Mouse (Mus musculus): ENCODE data around the gene St7.

St7 gene

DNA sequence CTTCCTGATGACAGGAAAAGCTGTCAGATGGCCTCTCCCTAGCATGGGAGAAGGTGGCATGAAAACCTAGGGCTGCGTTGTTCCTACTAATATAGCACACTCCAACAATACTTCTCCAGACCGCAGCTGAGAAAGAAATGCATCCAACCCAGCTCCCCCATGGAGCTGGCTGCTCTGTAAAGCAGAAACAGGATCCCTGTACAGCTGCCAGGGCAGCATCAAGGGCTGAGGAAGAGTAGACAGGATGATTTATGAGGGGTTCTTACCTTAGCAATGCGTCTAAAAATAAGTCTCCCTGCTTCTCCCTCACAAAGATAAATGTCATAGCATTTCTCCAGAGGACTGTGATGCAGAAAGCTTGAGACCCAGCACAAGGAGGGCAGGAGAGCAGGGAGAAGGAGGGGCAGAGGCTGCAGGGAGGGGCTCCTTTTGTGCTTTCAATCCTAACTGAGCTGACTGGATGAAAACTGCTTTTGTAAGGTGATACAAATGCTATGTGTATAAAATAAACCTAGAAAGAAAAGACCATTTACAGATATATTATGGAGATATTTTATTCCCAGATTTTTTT is 124.2 kb downstream of the St7 start:
- no peak for DNase-seq (ENCODE audit: low spot score in 2 of 2)

DNA sequence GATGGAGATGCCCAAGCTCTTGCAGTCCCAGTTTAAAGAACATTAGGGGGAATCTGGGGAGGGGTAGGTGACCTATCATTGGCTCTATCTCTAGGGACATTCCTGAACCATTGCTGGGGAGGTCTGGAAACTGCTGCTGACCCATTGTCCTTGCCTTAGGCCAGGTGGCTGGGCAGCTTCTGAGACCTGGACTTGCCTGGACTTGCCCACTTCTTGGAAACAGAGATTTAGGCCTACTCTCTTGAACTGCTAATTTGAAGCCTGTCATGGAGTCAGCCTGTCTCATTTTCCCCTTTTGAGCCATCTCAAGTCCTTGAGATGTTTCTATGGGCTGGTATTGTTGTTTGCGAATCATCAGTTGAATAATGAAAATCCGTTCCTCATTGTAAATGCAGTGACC is 130.9 kb downstream of the St7 start:
- no peak for DNase-seq (ENCODE audit: low spot score in 2 of 2)

DNA sequence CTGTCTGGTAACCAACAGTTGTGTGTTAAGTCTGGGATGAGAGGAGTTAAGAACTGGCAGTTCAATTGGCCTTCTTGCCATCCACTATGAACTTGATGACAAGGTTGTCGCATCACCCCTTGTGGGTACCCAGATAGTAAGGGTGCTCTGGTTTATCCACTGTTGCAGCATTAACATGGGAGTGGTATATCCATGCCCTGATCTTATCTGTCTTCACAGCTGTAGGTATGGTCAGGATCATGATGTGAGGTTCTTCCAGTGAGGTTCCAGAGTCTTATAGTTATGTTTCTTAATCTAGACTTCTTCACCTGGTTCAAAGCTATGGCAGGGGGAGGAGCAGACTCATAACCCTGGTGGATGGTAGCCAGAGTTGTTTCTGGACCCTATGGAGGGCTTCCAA is 132.0 kb downstream of the St7 start:
- no peak for DNase-seq (ENCODE audit: low spot score in 2 of 2)

DNA sequence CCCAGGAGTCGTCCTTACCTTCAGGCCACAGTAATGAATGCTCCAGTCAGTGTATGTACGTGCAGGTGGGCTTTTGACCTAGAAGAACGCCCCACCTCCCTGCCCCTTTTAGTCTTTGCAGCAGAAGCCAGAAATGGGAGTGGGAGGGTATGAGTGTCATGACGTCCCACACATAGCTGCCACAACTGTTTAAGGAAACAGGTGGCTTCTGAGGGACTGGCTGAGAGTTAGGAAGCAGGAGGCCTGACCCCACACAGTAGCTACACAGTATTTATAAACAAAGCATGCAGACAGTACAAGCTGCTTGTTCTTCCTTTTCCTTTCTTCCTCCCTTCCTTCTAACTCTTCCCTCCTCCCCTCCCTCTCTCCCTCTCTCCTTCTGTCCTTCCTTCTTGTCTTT is 135.6 kb downstream of the St7 start:
- no peak for DNase-seq (ENCODE audit: low spot score in 2 of 2)

DNA sequence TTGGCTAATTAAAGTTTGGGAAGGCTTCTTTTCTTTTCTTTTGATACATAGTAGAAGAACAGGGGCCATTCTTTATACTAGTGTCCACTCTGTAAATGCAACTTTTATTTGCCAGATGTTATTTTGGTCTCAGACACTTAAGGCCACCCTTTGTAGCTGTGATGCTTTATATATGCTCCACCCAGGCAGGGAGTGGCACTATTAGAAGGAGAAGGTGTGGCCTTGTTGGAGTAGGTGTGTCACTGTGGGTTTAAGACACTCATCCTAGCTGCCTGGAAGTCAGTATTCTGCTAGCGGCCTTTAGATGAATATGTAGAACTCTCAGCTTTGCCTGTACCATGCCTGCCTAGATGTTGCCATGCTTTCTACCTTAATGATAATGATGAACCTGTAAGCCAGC is 137.2 kb downstream of the St7 start:
- no peak for DNase-seq (ENCODE audit: low spot score in 2 of 2)

DNA sequence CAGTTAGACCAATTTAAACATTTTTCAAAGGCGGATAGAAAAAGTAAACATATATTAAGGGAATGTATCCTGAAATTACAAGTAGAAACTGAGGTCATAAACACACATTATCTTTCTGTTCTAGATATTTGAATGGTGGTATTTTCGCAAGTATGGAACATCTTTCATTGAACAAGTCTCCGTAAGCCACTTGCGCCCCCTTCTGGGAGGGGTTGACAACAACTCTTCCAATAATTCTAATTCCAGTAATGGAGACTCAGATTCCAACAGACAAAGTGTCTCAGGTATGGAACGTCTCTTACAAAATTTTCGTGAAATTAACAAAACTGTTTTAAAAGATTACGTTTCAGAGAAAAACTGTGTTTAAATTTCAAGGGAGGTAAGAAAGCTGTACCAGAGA is 141.8 kb downstream of the St7 start:
- peak; percentile 39 to 70 for DNase-seq (ENCODE audit: low spot score in 2 of 2)

DNA sequence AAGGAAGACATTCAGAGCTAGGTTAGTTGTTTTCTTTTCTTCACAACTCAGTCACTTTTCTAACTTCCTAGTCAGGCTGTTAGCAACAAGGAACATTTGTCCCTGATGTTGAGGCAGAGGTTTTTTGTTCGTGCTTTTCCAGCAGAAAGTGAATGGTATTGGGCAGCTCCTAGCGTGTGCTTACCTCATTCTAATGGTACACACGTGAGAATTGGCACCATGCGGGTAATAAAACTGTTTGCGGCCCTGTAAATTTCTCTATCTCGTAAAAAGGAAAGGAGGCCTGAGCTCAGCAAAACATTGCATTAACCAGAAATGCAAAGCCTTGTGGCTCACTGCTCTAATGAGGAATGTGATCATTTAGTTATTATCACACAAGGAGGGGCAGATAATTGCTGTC is 143.0 kb downstream of the St7 start:
- DNase-seq (ENCODE audit: low spot score in 2 of 2), result no peak

DNA sequence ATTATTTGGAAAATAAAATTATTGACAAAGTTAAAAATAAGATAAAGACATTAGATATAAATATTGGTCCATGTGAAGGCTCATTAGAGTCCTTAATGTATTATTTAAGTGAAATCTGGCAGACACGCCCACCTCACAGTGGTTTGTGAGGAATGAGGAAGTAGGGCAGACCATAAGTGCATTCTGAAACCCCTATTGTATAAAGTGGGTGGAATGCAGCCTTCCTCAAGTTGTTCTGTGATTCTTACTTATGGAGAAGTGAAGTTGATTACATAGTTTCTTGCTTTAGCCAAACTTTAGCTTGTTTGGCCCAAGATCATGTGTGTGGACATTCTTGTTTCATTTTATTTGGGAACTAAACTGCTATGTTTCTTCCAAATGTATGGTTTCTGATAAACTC is 144.9 kb downstream of the St7 start:
- no peak for DNase-seq (ENCODE audit: low spot score in 2 of 2)

DNA sequence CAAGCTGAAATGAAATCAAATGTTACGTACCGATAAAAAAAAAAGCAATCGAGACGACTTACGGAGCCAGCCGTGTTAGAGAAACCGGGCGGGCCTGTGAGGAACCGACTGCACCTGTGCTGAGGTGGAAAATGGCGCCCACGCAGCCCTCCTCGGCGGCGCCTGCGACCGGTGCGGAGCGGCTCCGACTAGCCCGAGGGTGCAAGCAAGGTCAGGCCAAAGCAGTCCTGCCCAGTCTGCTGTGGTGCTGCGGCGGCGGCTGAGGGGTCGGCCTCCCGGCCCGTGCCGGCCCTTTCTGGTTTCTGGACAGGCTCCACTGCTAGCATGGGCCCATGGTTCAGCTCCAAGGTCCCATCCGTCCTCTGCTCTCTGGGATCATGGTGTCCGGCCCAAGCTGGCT is 147.7 kb downstream of the St7 start:
- DNase-seq (ENCODE audit: low spot score in 2 of 2), result no peak

DNA sequence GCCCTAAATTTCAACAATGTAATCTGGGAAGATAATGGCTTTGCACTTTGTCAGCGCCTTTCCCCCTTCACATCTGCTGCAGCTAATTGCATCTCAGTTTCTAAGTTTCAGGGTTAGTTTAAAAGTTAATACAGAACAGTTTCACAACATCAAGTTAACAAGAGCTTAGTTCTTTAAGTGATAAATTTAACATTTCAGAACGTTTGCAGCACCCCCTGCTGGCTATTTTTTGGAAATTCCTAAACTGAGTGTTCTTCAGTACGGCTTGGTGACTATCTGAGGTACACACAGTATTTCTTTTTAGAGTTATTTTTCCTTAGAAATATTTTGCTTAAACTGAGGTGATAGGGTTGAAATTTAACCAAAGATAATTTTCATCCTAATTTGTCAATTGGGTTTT is 150.0 kb downstream of the St7 start:
- no peak for DNase-seq (ENCODE audit: low spot score in 2 of 2)

DNA sequence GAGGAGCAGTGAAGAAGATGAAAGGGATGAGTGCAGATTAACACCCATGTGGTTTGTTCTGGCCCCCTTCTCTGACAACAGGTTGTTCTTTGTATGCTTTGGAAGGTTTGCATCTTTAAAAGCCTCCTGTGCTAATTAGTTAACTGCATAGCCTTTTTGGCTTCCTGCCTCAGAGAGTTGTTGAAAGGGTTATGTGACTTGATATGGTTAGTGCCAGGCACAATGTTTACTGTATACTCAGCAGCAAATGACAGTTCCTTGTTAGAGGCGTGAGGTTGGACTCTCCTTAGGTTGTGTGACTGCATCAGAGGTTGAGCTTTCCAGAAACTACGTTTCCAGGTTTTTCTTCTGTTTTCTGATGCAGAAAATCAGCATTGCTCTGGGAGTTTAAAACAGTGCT is 158.6 kb downstream of the St7 start:
- no peak for DNase-seq (ENCODE audit: low spot score in 2 of 2)

DNA sequence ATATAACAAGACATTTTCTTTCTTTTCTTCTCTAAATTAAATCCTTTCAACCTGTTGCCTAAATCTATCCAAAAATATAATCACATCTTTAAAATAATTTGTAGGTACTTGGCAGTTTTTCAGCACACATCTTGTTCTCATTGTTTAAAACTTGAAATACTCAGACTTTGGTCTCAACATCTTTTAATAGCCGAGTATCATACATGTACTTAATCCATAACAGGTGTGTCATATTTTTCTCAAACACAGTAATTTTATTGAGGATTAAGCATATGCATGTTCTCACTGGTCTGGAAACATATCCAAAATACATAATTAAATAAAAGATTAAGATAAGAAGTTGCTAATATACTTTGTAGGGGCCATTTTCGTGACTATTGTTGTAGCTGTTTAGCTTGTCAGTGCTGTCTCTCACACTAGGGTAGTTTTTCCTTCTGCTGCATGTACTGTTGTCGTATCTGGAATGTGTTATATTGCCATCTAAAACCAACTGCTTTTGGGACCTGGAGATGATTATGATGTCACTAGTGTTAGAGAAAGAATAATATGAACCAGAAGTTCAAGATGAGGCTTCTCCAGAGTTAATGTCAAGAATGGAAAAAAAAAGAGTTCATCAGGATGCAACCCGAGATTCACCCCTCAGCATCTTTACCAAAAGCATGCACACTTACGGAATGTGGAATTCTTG is 161.0 kb downstream of the St7 start:
- no peak for DNase-seq (ENCODE audit: low spot score in 2 of 2)

DNA sequence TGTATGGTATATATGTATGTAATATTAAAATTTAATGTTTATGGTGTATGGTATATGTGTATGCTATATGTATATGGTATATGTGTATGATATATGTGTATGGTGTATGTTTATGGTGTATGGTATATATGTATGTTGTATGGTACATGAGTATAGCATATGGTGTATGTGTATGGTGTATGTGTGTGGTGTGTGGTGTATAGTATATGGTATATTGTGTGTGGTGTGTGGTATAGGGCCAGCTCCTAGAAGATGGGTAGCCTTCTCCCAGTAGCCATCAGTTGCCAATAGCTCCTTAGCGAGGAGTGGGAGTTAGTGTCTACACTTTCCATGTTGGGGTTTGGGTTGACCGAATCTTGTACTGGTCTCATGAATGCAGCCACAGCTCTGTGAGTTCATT is 162.9 kb downstream of the St7 start:
- DNase-seq (ENCODE audit: low spot score in 2 of 2), result no peak

DNA sequence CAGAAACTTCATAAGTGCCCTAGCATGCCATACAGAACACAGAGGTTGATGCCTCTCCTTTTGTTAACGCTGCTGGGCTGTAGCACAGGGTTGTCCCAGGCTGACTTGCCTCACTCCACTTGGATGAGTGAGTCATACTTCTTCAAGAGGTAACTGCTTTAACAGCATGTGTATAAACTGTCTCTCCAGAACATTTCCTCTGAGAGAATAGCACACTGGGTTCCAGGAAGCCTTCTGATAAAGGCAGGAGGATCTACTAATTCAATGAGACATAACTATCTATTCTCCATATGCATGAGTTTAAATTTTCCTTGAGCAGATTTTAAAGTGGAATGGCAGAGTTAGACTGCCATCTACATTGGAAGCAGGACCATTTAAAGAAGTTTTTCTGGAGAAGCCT is 166.8 kb downstream of the St7 start:
- no peak for DNase-seq (ENCODE audit: low spot score in 2 of 2)

DNA sequence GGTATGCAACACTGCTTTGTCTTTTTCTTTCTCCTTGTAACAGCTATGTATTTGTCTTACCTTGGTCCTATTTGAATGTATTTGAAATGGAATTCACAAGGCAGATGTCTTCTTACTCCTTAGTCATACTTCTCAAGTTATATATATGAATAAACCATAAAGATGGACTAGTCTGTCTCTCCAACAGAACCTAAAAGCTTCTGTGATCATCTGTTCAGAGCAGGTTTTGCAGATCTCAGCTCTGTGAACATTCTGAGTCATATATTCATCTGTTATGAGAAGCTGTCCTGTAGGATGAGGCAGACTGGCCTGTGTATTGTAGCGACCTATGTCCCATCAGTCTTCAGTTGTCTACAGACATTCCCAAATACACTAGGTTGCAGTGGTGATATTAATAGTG is 167.7 kb downstream of the St7 start:
- no peak for DNase-seq (ENCODE audit: low spot score in 2 of 2)

DNA sequence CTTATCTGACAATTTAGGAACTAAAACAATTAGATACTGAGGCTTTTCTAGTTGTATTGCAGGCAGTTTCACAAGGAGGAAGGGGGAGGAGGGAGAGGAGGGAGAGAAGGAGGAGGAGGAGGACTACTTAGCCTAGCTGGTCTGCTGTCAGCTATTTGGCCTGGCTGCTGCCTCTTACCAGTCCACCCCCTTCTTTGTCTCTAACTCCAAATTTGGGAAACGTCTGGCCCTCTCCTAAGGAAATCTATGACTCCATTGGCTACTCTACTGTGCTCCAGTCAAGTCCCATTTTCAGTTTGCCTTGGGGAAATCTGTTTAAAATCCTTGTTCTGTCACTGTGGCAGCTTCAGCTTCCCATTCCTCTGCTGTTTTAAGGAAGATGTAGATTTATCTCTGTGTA is 175.1 kb downstream of the St7 start:
- DNase-seq (ENCODE audit: low spot score in 2 of 2), result no peak

DNA sequence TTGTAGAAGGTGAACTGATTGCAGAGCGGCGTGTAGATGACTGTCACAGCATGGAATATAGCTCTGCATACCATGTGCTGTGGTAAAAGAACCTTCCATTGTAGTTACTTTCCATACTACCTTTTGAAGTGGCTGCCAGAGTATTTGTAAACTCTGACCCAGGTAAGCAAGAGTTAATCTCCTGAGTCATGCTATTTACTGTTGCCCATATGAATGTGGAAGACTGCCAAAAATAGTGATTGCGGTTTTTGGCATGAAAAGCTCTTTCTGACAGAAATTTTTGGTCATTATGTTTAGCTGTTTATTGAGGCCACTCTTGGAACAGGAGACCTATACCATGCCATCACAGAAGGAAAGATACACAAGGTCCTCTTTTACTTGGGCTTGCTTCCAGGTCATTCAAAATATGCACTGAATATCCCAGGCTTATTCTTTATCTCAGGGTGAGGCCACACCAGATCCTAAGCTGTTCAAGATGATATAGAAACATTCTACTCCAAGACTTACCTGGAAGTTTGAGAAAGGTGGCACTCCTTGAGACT is 179.2 kb downstream of the St7 start:
- no peak for DNase-seq (ENCODE audit: low spot score in 2 of 2)

DNA sequence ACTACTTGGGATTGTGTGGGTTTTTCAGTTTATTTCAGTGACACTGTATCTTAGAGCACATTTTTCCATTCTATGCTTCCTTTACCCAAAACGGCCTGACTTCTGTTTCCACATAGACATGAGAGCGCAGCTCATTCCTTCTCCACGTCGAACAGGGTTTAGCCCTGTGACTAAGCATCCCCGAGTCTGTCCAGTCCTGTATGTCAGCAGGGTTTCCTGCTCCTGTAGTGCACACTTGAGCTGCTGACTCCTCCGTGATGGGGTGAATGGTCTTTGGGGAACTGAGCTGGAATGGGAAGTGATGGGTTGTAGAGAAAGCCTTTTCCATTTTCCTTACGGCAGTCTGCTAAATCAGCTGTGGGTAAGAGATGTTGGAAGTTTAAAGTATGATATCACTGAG is 182.9 kb downstream of the St7 start:
- DNase-seq (ENCODE audit: low spot score in 2 of 2), result no peak

DNA sequence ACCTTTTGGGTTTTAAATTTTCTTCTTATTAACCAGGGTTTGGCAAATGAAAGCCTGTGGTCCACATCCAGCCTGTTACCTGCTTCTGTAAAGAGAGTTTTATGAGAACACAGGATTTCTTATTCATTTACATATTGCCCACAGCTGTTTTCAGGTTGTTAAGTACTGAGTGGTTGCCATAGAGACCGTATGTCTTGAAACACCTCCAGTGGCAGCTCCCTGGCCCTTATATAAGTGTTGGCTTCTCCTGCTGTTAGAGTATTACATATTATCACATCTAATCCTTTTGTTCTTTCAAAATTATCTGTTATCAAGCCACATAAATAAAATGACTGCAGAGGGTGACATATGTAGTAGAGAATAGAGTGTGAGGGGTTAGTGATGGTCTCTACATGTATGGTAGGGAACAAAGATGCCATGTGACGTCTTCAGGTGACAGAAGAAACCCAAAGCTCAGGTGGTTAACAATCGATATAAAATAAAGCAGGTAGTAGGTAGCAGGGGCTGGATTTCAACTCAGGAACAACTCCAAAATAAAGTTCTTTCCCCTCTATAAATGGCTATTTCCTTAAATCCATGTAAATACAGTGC is 183.4 kb downstream of the St7 start:
- DNase-seq (ENCODE audit: low spot score in 2 of 2), result no peak

DNA sequence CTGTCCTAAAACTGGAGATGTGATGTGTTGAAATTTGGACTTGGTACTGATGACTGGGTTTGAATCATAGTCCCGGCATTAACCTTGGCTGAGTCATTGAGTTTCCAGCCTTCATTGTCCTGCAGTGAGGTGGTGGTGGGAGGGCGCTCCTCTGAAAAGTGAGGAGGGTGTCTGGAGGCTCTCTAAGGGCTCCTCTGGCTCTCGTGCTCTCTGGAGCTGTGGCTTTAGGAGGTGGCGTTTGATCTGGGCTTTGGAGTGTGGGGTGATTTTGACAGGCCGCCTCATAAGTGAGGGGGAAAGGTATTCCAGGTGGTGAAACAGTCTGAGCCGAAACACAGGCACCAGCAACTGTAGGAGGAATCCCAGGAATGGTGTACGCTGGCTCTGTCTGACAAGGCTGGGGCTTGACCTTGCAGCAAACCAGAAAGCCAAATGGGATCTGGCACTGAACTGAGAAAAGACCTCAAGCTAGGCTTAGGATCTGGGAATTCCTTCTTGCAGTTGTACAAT is 184.0 kb downstream of the St7 start:
- DNase-seq (ENCODE audit: low spot score in 2 of 2), result no peak

DNA sequence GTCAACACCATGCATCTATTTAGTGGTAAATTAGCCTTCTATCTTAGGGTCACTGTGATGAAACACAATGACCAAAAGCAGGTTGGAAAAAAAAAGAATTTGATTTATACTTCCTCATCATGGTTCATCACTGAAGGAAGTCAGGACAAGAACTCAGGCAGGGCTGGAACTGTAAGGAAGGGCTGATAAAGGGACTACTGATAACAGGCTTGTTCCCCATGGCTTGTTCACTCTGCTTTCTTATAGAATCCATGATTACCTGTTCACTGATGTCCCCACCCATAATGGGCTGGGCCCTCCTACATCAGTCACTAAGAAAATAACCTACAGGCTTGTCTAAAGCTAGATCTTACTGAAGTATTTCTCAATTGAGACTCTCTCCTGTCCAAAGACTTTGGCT is 190.2 kb downstream of the St7 start:
- DNase-seq (ENCODE audit: low spot score in 2 of 2), result no peak

DNA sequence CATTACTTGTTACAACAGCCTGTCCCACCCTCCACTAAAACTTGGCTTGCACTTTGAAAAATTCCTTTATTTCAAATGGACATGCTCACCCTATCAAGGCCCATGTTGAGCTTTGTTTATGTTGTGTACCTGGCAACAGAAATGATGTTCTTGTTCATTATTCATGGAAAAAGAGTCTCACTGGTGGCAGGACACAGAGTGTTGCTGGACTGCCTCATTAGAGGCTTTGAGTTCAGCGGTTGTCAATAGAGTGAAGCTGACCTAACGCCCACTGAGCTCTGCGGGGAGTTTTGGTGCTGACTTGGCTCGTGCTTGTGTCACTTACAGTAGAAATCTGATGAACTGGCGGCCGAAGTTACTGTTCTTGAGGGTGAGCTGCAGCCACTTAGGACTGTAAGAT is 195.0 kb downstream of the St7 start:
- DNase-seq (ENCODE audit: low spot score in 2 of 2), result no peak

DNA sequence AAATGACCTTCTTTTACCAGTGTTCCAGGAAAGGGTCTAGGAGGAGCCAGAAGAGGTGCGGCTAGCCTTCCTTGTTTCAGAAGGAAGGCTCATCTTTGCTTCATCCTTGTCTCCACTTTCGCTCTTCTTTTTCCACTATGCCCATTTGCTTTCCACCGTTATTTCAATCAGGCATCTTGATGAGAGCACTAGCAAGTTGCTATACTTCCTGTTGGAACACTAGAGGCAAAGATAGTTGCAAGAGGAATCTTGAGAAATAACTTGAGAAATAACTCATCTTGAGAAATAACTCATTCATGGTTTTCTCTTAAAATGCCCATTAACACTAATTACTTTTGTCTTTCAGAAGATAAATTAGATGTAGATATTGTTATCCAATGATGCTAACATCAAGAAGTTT is 202.8 kb downstream of the St7 start:
- DNase-seq (ENCODE audit: low spot score in 2 of 2), result no peak

Data from urinary bladder, postnatal 4 days (tissue).